Mouse (Mus musculus) heart, adult 18-20 months (tissue): Measurements from ENCODE around the gene Hist1h2bl. TPM values are rescaled to one million over a fixed set of nuclear protein-coding genes. Genes with fewer than 3 reads are reported as not detected.

Source experiments
- microRNA-seq, 2 experiments: library from miRNA; unstranded; fragments of <30 nt; microRNA quantifications; one replicate each; pipeline ENCODE4 v1.2.0; 2022
- total RNA-seq, 2 experiments: library from RNA; stranded (reverse); gene quantifications; 2 replicates each; pipeline ENCODE4 v1.2.3; 2021

Hist1h2bl gene
- total RNA-seq, 2 experiments from 2014 or later = 7.7 to 11.5 TPM

Small RNAs within 50 kb of the gene (microRNA-seq; reads per million reads assigned to microRNA genes)
- gene Gm44357 (0 reads per million in 2 experiments), gene Gm44367 (0 reads per million in 2 experiments), gene Gm44454 (0 reads per million in 2 experiments)

Other genes starting within 250 kb of the Hist1h2bl start
- under 1 TPM; 0.44 to 0.52 TPM for gene Nkapl, start 247.6 kb downstream of the Hist1h2bl start, total RNA-seq
- 1 to 10 TPM in 1 of 2 experiments, under 1 TPM in 1; 0.79 to 1.3 TPM for gene Zkscan4, start 237.2 kb downstream of the Hist1h2bl start, total RNA-seq
- gene Gm10065, start 236.7 kb downstream of the Hist1h2bl start, total RNA-seq = not detected
- 10 to 100 TPM; 25.7 to 26.8 TPM for gene AK157302, start 220.9 kb downstream of the Hist1h2bl start, total RNA-seq
- gene Gm11273, start 214.7 kb downstream of the Hist1h2bl start, total RNA-seq = 100 to 1,000 TPM; 222 to 251 TPM
- 10 to 100 TPM in 1 of 2 experiments, 1 to 10 TPM in 1; 9.9 to 10.7 TPM for gene Zkscan8, start 185.0 kb downstream of the Hist1h2bl start, total RNA-seq
- gene Olfr1366, start 173.3 kb downstream of the Hist1h2bl start, total RNA-seq = not detected
- gene Olfr1535, start 156.2 kb downstream of the Hist1h2bl start, total RNA-seq = not detected
- not detected for gene Olfr1364, start 134.4 kb downstream of the Hist1h2bl start, total RNA-seq
- not detected for gene Olfr1362, start 102.1 kb downstream of the Hist1h2bl start, total RNA-seq
- not detected for gene Olfr11, start 73.6 kb downstream of the Hist1h2bl start, total RNA-seq
- gene Olfr1361, start 52.8 kb downstream of the Hist1h2bl start, total RNA-seq = not detected
- not detected for gene Olfr1360, start 38.7 kb downstream of the Hist1h2bl start, total RNA-seq
- gene Olfr1359, start 18.0 kb downstream of the Hist1h2bl start, total RNA-seq = not detected
- 10 to 100 TPM in 1 of 2 experiments, 1 to 10 TPM in 1; 4.0 to 15.4 TPM for gene Hist1h2ai, start 279 bp upstream of the Hist1h2bl start, total RNA-seq
- 10 to 100 TPM; 11.0 to 14.3 TPM for gene Hist1h3h, start 1.5 kb upstream of the Hist1h2bl start, total RNA-seq
- gene Hist1h2bm, start 5.9 kb upstream of the Hist1h2bl start, total RNA-seq = 1 to 10 TPM; 2.0 to 3.6 TPM
- 1 to 10 TPM; 1.9 to 3.4 TPM for gene Hist1h4j, start 18.9 kb upstream of the Hist1h2bl start, total RNA-seq
- 10 to 100 TPM; 39.5 to 45.0 TPM for gene Hist1h4k, start 34.4 kb upstream of the Hist1h2bl start, total RNA-seq
- 1 to 10 TPM; 2.5 to 4.6 TPM for gene Hist1h2ak, start 37.7 kb upstream of the Hist1h2bl start, total RNA-seq
- 1 to 10 TPM; 4.3 to 4.8 TPM for gene Hist1h2bn, start 38.0 kb upstream of the Hist1h2bl start, total RNA-seq
- 1 to 10 TPM; 3.5 to 4.0 TPM for gene Hist1h1b, start 64.5 kb upstream of the Hist1h2bl start, total RNA-seq
- gene Hist1h3i, start 67.2 kb upstream of the Hist1h2bl start, total RNA-seq = 10 to 100 TPM; 10.2 to 11.2 TPM
- 1 to 10 TPM; 1.0 to 5.3 TPM for gene Hist1h2an, start 71.1 kb upstream of the Hist1h2bl start, total RNA-seq
- 1 to 10 TPM; 3.3 to 4.2 TPM for gene Hist1h2bp, start 71.3 kb upstream of the Hist1h2bl start, total RNA-seq
- 10 to 100 TPM; 27.9 to 31.1 TPM for gene Hist1h2bq, start 94.1 kb upstream of the Hist1h2bl start, total RNA-seq
- 1 to 10 TPM in 1 of 2 experiments, not detected in 1; 1.4 TPM for gene Hist1h2ao, start 94.3 kb upstream of the Hist1h2bl start, total RNA-seq
- gene Hist1h4m, start 95.6 kb upstream of the Hist1h2bl start, total RNA-seq = 10 to 100 TPM; 41.7 to 58.7 TPM
- 1 to 10 TPM; 4.7 to 9.4 TPM for gene Hist1h4n, start 116.1 kb upstream of the Hist1h2bl start, total RNA-seq
- 10 to 100 TPM; 11.6 to 12.2 TPM for gene Hist1h2ap, start 117.4 kb upstream of the Hist1h2bl start, total RNA-seq
- gene Hist1h2br, start 117.6 kb upstream of the Hist1h2bl start, total RNA-seq = 10 to 100 TPM; 28.3 to 30.7 TPM
- 1 to 10 TPM in 1 of 2 experiments, under 1 TPM in 1; 0.67 to 1.3 TPM for gene Zfp184, start 229.0 kb upstream of the Hist1h2bl start, total RNA-seq